10 mouse cellular contexts compared by ENCODE assay signal in genomic region chr6:83693835-83694234, GRCm38 (mm10). TPM values are rescaled to one million over a fixed set of nuclear protein-coding genes. Genes with fewer than 3 reads are reported as not detected.
DNase-seq lines count a peak whose midpoint lies in the region; ATAC-seq and TF ChIP-seq lines count a peak whose summit lies in the region.
"Had no signal": no experiment of that assay in that cellular context is flagged by ENCODE, and none has a peak within 500 bp of the region (broad histone marks: within the 10 kb centered on the region; RNA-seq: fewer than 3 reads in every experiment).

No protein-coding gene starts in this region.

- peak; percentile 56 for ATAC-seq in inflammation-experienced regulatory T-cells, adult 6 months
- ATAC-seq in midbrain, postnatal 0 days (ENCODE audit: low FRiP score): no peak
- no peak for ATAC-seq in erythroid progenitor cell, adult 5-6 weeks (replicated peaks; ENCODE audit: low FRiP score, poor library complexity, severe bottlenecking)

- no peak overlapping the region for H3K9ac ChIP-seq in midbrain, postnatal 0 days (replicated peaks; ENCODE audit: low read length, poor library complexity, severe bottlenecking)
- H3K9ac ChIP-seq: embryonic facial prominence, embryonic 15.5 days had no signal

- DNase-seq in gastrocnemius, adult 2 months: peak; percentile 45
- no peak for DNase-seq in gastrocnemius, adult 8-10 months (ENCODE audit: low spot score in 2 of 2)
- DNase-seq in right cerebral cortex, adult 18-20 months: peak; percentile 20
- DNase-seq in right cerebral cortex, postnatal 36 days (ENCODE audit: low spot score in 2 of 2): no peak
- DNase-seq in midbrain, postnatal 0 days (ENCODE audit: low spot score): peak; percentile 75

- H3K27me3 ChIP-seq in midbrain, postnatal 0 days (ENCODE audit: insufficient read depth, low read length): peaks cover 91% of the 10 kb centered on the region

- no peaks in the 10 kb centered on the region for H3K36me3 ChIP-seq in midbrain, postnatal 0 days (ENCODE audit: insufficient read depth, low read length)
- H3K36me3 ChIP-seq: embryonic facial prominence, embryonic 15.5 days had no signal

- H3K4me2 ChIP-seq in midbrain, postnatal 0 days (ENCODE audit: low read depth, low read length, poor library complexity, severe bottlenecking): no peak overlapping the region
- H3K4me2 ChIP-seq: embryonic facial prominence, embryonic 15.5 days had no signal

- peak; percentile 81 for TF ChIP-seq CTCF in gastrocnemius, adult 2 months (IDR thresholded peaks at IDR 0.05)
- TF ChIP-seq CTCF in bone marrow macrophage, adult 2 months (IDR thresholded peaks at IDR 0.05; ENCODE audit: low read depth, low read length): peak; percentile 80
- TF ChIP-seq CTCF in midbrain, postnatal 0 days (IDR thresholded peaks at IDR 0.05): peak; percentile 79

- H3K27ac ChIP-seq in gastrocnemius, adult 2 months: no peak overlapping the region
- no peak overlapping the region for H3K27ac ChIP-seq in bone marrow macrophage, adult 2 months (ENCODE audit: insufficient read depth, low read depth, low read length)
- no peak overlapping the region for H3K27ac ChIP-seq in midbrain, postnatal 0 days (ENCODE audit: low read depth, low read length)
- H3K27ac ChIP-seq: embryonic facial prominence, embryonic 15.5 days had no signal

- no peak overlapping the region for H3K4me3 ChIP-seq in gastrocnemius, adult 2 months
- H3K4me3 ChIP-seq in bone marrow macrophage, adult 2 months (ENCODE audit: insufficient read depth, low read length): no peak overlapping the region
- H3K4me3 ChIP-seq in midbrain, postnatal 0 days (ENCODE audit: low read depth, low read length): no peak overlapping the region
- H3K4me3 ChIP-seq: embryonic facial prominence, embryonic 15.5 days had no signal

- intact Hi-C loops in gastrocnemius, adult 2 months (cut with DNase I): loop anchor here (1.0 kb wide), 1 partner anchor 37 kb away; no protein-coding TSS in a partner anchor

- 1% methylated on average over 9 of the region's 9 CpGs for WGBS in midbrain, postnatal 0 days

- H3K9me3 ChIP-seq in midbrain, postnatal 0 days (ENCODE audit: low read length): no peaks in the 10 kb centered on the region
- H3K9me3 ChIP-seq: embryonic facial prominence, embryonic 15.5 days had no signal

- no peak for TF ChIP-seq POLR2A in bone marrow macrophage, adult 2 months (IDR thresholded peaks at IDR 0.05; ENCODE audit: borderline replicate concordance, low read depth, low read length)

- no peaks in the 10 kb centered on the region for H3K4me1 ChIP-seq in bone marrow macrophage, adult 2 months (ENCODE audit: control insufficient read depth, insufficient read depth, low read length)
- H3K4me1 ChIP-seq in midbrain, postnatal 0 days (ENCODE audit: insufficient read depth, low read length): no peaks in the 10 kb centered on the region
- H3K4me1 ChIP-seq: embryonic facial prominence, embryonic 15.5 days had no signal

RNA-seq across cellular contexts. Expression of gene Cd207, which starts 16.2 kb away (rescaled TPM):
- total RNA-seq in gastrocnemius, adult 2 months (2021): not detected
- not detected for total RNA-seq in gastrocnemius, adult 8-10 months (2022)
- 3.6 and 5.1 TPM in 2 replicates for polyA plus RNA-seq in bone marrow macrophage, adult 2 months (2012; ENCODE audit: insufficient read depth, insufficient read length, missing spikeins)
- not detected for polyA plus RNA-seq in inflammation-experienced regulatory T-cells, adult 6 months (2017; shearing (Covaris generic))
- total RNA-seq in midbrain, postnatal 0 days (2014; rRNA removed): 0.16 TPM in 1 of 2 replicates, not detected in the other
- not detected in 2 replicates for polyA plus RNA-seq in midbrain, postnatal 0 days (2015; fragmentation: Nextera tagmentation; extraction: Ambion mirVana)
- not detected in 2 replicates for total RNA-seq in erythroid progenitor cell, adult 5-6 weeks (2015; ENCODE audit: low replicate concordance)
- total RNA-seq in erythroid progenitor cell, adult 5-6 weeks (2017; ENCODE audit: low replicate concordance): not detected in 2 replicates
- polyA plus RNA-seq: embryonic facial prominence, embryonic 15.5 days; lung, embryonic 16.5 days had no signal

RNA-seq across cellular contexts. Expression of gene Vax2, which starts 17.2 kb away (rescaled TPM):
- total RNA-seq in gastrocnemius, adult 2 months (2021): not detected
- total RNA-seq in gastrocnemius, adult 8-10 months (2022): not detected
- not detected in 2 replicates for polyA plus RNA-seq in bone marrow macrophage, adult 2 months (2012; ENCODE audit: insufficient read depth, insufficient read length, missing spikeins)
- 1 to 10 TPM in 1 of 3 experiments, not detected in 2; 1.3 TPM for polyA plus RNA-seq in inflammation-experienced regulatory T-cells, adult 6 months (2017; shearing (Covaris generic))
- total RNA-seq in midbrain, postnatal 0 days (2014; rRNA removed): not detected in 2 replicates
- not detected in 2 replicates for polyA plus RNA-seq in midbrain, postnatal 0 days (2015; fragmentation: Nextera tagmentation; extraction: Ambion mirVana)
- not detected in 2 replicates for total RNA-seq in erythroid progenitor cell, adult 5-6 weeks (2015; ENCODE audit: low replicate concordance)
- not detected in 2 replicates for total RNA-seq in erythroid progenitor cell, adult 5-6 weeks (2017; ENCODE audit: low replicate concordance)
- polyA plus RNA-seq: lung, embryonic 16.5 days had no signal

RNA-seq across cellular contexts. Expression of gene Clec4f, which starts 37.8 kb away (rescaled TPM):
- not detected for total RNA-seq in gastrocnemius, adult 2 months (2021)
- total RNA-seq in gastrocnemius, adult 8-10 months (2022): not detected
- polyA plus RNA-seq in bone marrow macrophage, adult 2 months (2012; ENCODE audit: insufficient read depth, insufficient read length, missing spikeins): not detected in 2 replicates
- polyA plus RNA-seq in inflammation-experienced regulatory T-cells, adult 6 months (2017; shearing (Covaris generic)): not detected
- total RNA-seq in midbrain, postnatal 0 days (2014; rRNA removed): not detected in 2 replicates
- polyA plus RNA-seq in midbrain, postnatal 0 days (2015; fragmentation: Nextera tagmentation; extraction: Ambion mirVana): 0.12 and 0.19 TPM in 2 replicates
- not detected in 2 replicates for total RNA-seq in erythroid progenitor cell, adult 5-6 weeks (2015; ENCODE audit: low replicate concordance)
- not detected in 2 replicates for total RNA-seq in erythroid progenitor cell, adult 5-6 weeks (2017; ENCODE audit: low replicate concordance)
- polyA plus RNA-seq: embryonic facial prominence, embryonic 15.5 days had no signal

RNA-seq across cellular contexts. Expression of gene Atp6v1b1, which starts 49.0 kb away (rescaled TPM):
- total RNA-seq in gastrocnemius, adult 2 months (2021): not detected
- total RNA-seq in gastrocnemius, adult 8-10 months (2022): not detected
- not detected in 2 replicates for polyA plus RNA-seq in bone marrow macrophage, adult 2 months (2012; ENCODE audit: insufficient read depth, insufficient read length, missing spikeins)
- not detected for polyA plus RNA-seq in inflammation-experienced regulatory T-cells, adult 6 months (2017; shearing (Covaris generic))
- 0.77 TPM in 1 of 2 replicates, not detected in the other for total RNA-seq in midbrain, postnatal 0 days (2014; rRNA removed)
- polyA plus RNA-seq in midbrain, postnatal 0 days (2015; fragmentation: Nextera tagmentation; extraction: Ambion mirVana): 0.07 TPM in 1 of 2 replicates, not detected in the other
- not detected in 2 replicates for total RNA-seq in erythroid progenitor cell, adult 5-6 weeks (2015; ENCODE audit: low replicate concordance)
- not detected in 2 replicates for total RNA-seq in erythroid progenitor cell, adult 5-6 weeks (2017; ENCODE audit: low replicate concordance)

Comparison
In these comparisons a context has a peak if more than half of its experiments do, and no peak if none do; other contexts are left out.
1. DNase-seq: peak in gastrocnemius, adult 2 months (single experiment), right cerebral cortex, adult 18-20 months (single experiment) and midbrain, postnatal 0 days (single experiment); none in gastrocnemius, adult 8-10 months (0 of 2) and right cerebral cortex, postnatal 36 days (0 of 2).
2. Peak in every context shown above with its lines, with median percentiles within 50 percentile points of each other: CTCF ChIP-seq.